Mouse (Mus musculus): ENCODE results near the gene Ano5.

DNA sequence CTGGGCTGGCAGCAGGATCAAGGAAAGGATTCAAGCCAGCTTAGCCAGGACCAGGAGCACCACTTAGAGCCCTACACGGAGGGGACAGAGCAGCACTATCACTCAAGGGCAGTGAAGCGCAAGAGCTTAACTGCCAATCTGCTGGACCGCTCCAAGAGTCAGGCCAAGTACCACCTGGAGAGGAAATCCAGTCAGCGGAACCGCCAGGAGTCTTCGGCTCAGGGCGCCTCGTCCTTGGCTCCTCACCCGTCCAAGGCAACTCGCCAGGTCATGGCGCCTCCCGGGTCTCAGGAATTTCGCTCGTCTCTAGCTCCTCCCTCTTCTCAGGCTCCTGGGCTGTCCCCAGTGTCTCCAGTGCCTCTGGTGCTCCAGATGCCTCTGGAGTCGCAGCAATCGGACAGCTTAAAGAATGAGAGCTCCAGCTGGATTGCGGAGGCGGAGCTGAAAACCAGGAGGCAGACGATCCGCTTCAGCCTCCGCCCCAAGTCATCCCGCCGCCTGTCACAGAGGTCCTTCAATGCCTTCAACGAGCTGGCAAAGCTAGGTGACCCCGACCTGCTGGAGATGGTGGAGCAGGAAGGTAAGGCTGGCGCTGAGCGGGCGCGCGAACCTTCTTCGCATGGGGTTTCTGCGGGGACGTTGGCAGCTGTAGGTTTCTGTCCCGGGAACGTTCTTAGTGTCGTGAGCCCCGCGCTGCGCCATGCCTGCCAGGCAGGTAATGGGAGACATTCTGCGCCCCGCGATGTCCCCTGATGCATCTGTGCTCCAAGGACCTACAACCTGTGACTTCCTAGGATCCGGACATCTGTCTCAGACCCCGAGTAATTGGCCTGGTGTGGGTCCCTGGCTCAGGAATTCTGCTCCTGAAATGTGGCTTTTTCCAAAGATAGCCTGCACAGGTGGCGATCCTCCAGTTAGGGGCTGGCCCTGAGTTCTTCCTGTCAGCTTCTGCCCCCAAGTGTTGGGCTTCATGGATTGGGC is at the start of gene Ano5:
- TF ChIP-seq FOSL1 (IDR thresholded peaks at IDR 0.05; ENCODE audit: insufficient read depth, low read length, poor library complexity, severe bottlenecking) (no peak), CTCF (IDR thresholded peaks at IDR 0.05; ENCODE audit: control insufficient read depth, insufficient read depth, insufficient read length) (no peak), USF1 (IDR thresholded peaks at IDR 0.05; ENCODE audit: low read depth) (no peak)
